Mouse (Mus musculus) bone marrow macrophage, adult 2 months (primary cell): ENCODE data around the gene Syndig1. TPM values are rescaled to one million over a fixed set of nuclear protein-coding genes. Genes with fewer than 3 reads are reported as not detected.

ENCODE experiments used
- H3K27ac ChIP-seq: 2 replicates; pipeline ENCODE4 v1.5.1; 2012; ENCODE audit warnings: low read depth, low read length; ENCODE audit not compliant: insufficient read depth
- H3K4me1 ChIP-seq: 2 replicates; pipeline ENCODE4 v1.6.1; 2012; ENCODE audit warnings: low read length; ENCODE audit not compliant: control insufficient read depth, insufficient read depth
- H3K4me3 ChIP-seq: 2 replicates; pipeline ENCODE4 v1.5.1; 2012; ENCODE audit warnings: mild to moderate bottlenecking, low read length, moderate library complexity; ENCODE audit not compliant: insufficient read depth
- CTCF ChIP-seq: IDR thresholded peaks from 2 replicates; pipeline ENCODE4 v1.5.1; 2012; ENCODE audit warnings: low read depth, mild to moderate bottlenecking, low read length, moderate library complexity
- POLR2A ChIP-seq: IDR thresholded peaks from 2 replicates; pipeline ENCODE4 v1.6.1; 2012; ENCODE audit warnings: mild to moderate bottlenecking, low read depth, low read length, borderline replicate concordance
- polyA plus RNA-seq: library from polyadenylated mRNA; stranded (reverse); fragments of >200 nt; gene quantifications from 2 replicates; pipeline ENCODE4 v1.2.4, GENCODE M21; 2012; ENCODE audit not compliant: missing spikeins, insufficient read depth, insufficient read length

The Syndig1 gene
- polyA plus RNA-seq, 1 experiment, result not detected

DNA sequence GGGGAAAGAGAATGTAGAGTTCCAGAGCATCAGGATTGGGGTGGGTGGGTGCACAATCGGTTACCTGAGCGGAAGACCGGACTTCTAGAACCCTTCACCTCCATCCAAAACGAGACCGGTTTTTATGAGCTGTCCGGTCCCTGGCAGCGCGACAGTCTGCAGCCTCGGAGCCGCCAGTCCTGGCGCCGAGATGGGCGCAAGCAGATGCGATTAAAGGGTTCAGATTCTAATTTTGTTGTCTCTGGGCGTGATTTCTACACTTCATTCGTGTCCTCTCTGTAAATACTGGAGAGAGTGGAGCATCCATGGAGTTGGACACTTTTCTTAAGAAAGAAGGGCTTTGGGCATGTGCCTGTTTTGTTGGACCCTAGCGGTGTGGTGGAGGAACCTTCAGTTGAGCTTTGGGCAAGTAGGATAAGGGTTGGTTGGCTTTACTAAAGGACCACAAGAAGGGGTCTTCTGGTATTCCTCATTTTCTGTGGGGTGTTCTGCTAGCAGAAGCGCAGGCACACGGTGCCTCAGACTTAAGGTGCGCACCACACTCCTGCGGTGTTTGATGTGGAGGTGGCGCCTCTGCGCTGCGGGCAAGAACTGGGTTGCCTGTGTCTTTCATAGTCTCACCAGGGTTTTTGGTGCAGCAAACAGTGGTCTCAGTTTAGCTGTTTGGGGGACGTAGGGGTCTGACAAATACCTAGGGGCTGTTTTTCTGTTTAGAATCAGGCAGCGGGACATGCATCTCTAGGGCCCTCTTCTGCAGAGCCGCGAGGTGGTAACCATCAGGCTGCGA, 2.6 kb downstream of the Syndig1 start:
- H3K27ac ChIP-seq, result no peak overlapping the region
- H3K4me1 ChIP-seq, result no peaks in the 10 kb centered on the region
- TF ChIP-seq CTCF (no peak), POLR2A (no peak)
- H3K4me3 ChIP-seq, result no peak overlapping the region

DNA sequence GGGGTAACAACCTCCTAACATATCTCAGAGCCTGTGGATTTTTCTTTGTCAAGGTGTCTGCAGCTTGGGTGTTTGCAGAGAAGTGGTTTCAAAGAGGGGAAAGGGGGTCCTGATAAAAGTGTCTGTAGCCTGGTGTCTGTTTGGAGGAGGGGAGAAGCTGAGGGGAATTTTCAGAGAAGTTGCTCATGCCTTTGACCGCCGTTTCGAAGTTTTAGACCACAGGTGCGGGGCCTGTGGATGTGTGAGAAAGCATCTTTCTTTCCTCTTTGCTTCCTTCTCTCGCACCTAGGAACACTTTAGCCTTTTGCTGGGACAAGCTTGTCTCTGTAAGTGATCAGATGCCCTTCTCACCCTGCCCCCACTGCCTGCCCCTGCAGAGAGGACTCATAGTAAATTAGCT, 3.3 kb downstream of the Syndig1 start:
- Histone ChIP-seq H3K4me1 (no peaks in the 10 kb centered on the region), H3K27ac (no peak overlapping the region), H3K4me3 (no peak overlapping the region)
- no peak for TF ChIP-seq POLR2A
- TF ChIP-seq CTCF, result no peak

DNA sequence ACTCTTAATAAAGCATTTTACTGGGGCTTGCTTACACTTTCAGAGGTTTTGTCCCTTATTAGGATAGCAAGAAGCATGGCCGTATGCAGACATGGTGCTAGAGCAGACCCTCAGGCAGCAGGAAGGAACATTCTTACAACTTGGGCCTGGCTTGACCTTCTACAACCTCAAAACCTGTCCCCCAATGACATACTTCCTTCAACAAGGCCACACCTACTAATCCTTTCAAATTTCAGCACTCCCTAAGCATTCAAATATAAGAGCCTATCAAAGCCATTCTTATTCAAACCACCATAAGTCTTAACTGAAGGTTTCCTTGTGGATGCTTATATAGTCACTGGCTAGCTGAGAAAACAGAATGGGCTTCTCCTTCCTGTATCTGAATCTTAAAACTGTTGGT, 6.1 kb downstream of the Syndig1 start:
- Histone ChIP-seq H3K4me3 (no peak overlapping the region), H3K27ac (no peak overlapping the region), H3K4me1 (no peaks in the 10 kb centered on the region)
- TF ChIP-seq CTCF (no peak), POLR2A (no peak)

DNA sequence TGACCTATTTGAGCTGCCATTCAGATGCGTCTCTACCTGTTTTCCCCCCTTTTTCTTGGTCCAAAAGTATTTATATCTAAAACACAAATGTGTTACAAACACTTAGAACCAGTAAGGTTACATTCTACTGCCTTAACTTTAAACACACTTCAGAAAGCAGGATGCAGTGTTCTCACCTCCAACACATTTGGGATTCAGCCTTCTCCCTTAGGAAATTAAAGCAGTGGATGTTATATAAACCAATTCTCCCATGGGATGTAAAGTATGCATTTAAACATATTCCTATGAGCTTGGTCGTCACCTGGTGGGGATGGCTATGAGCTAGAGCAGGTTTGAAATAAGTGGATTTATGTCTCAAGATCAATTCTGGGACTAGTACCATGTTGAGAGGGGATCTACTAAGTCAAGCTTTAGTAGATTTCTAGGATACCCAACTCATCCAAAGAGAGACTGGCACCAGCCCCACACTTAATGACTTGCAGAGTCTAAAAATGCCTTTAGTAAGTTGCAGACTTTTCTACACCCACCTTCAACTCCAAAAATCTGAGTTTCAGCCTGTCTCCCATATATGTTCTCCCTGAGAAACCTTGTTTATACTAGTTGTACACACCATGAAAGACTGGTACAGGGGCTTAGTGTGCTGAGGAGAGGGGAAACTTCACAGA, 7.6 kb downstream of the Syndig1 start:
- Histone ChIP-seq H3K4me3 (no peak overlapping the region), H3K27ac (no peak overlapping the region), H3K4me1 (no peaks in the 10 kb centered on the region)
- TF ChIP-seq CTCF (no peak), POLR2A (no peak)

DNA sequence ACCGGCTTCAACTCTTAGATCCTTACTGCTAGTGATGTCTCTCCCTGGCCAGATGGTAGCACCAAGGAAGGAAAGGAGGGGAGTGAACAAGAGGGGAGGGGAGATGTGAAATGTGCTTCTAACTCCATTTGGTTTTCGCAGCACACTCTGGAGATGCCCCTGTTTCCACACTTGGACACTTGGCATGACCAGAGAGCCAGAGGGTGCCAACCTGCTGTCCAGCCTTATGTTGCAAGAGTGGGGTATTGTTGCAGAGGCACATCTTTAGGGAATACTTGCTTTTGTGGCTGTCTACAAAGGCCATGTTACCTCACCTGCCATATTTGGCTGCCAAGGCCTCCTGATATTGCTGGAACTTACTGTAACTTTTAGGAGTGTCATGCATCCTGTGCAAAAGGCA, 10.7 kb downstream of the Syndig1 start:
- Histone ChIP-seq H3K27ac (no peak overlapping the region), H3K4me1 (no peaks in the 10 kb centered on the region), H3K4me3 (no peak overlapping the region)
- no peak for TF ChIP-seq CTCF
- no peak for TF ChIP-seq POLR2A

DNA sequence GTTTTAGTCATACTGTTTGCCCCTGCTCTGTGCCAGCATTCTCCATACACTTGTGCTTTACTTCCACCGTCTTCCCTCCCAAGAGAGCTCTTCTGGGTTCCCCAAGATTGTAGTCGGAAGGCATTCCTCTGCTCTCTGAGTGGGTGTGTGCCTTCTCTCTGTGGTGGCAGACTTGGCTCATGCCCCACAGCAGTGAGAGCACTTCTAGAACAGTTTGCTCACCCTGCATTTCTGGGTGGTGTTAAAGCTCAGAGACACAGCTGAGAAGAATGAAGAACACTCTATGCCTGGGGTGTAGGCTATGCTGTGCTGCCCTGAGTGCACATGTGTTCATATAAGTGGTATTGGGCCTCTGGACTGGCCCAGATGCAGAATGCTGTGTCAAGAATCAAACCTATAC, 15.6 kb downstream of the Syndig1 start:
- no peak overlapping the region for H3K27ac ChIP-seq
- TF ChIP-seq POLR2A (no peak), CTCF (no peak)
- H3K4me1 ChIP-seq, result no peaks in the 10 kb centered on the region

DNA sequence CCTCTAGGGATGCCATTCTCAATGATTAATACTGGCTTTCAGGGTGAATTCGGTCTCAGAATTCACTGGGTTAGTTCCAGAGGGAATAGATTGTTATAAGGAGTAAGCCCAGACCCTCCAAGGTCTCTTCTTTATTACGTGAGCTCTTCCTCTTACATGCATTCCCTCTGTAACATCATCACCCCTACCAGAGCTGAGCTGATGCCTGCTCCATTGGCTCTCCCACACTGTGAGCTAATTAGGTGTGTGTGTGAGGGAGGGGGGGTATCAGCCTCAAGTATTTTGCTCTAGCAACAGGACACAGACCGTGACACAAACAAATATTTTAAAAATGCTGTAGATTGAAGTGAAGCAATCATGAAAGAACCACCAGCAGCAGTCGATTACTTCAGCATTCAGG, 19.8 kb downstream of the Syndig1 start:
- TF ChIP-seq POLR2A (no peak), CTCF (no peak)
- H3K4me3 ChIP-seq, result no peak overlapping the region

More for the DNA sequence above, 15.6 kb downstream of the Syndig1 start:
- H3K4me3 ChIP-seq, result no peak overlapping the region

DNA sequence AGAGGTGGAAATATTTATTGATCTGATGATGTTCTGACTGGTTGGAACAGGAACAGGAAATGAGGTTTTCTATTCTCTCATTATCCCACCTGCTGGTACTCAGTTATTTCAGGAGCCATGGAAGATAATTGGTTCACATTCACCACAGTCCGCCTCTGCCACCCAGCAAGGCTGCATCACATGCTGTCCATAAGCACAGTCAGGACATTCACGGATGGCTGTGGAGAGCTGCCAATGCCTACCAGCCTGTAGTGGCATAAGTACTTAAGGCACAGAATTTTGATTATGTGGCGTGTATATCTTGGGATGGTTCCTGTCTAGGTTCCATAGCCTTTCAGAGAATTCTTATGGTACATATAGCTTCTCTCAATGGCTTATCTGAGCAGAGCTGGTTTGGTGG, 32.0 kb downstream of the Syndig1 start:
- no peak overlapping the region for H3K27ac ChIP-seq
- no peaks in the 10 kb centered on the region for H3K4me1 ChIP-seq
- TF ChIP-seq CTCF (no peak), POLR2A (no peak)
- H3K4me3 ChIP-seq, result no peak overlapping the region

More for the DNA sequence above, 19.8 kb downstream of the Syndig1 start:
- no peak overlapping the region for H3K27ac ChIP-seq
- H3K4me1 ChIP-seq, result no peaks in the 10 kb centered on the region

DNA sequence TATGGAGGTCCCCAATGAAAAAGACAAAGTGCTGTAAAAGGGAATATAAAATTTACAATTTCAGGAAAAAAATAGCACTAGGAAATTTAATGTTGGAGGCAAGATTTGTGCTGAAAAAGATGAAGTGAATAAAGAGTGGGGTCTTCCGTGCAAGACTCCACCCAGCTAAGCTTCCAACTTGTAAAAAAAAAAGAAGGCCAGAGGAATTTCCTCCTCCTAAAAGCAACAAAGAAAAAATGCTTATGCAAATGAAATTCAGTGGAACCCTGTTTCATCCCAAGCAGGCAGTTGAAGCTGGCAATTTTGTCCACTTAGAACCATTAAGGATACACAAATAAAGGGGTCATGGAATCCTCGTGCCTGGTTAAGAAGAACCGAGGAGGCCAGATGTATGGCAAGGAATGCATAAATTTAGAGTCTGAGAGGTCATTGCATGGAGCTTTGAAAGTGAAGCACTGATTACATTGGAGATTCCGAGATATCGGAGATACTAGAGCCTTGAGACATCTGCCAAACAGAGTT, 37.0 kb downstream of the Syndig1 start:
- Histone ChIP-seq H3K4me3 (no peak overlapping the region), H3K27ac (no peak overlapping the region), H3K4me1 (no peaks in the 10 kb centered on the region)
- no peak for TF ChIP-seq POLR2A
- TF ChIP-seq CTCF, result no peak

DNA sequence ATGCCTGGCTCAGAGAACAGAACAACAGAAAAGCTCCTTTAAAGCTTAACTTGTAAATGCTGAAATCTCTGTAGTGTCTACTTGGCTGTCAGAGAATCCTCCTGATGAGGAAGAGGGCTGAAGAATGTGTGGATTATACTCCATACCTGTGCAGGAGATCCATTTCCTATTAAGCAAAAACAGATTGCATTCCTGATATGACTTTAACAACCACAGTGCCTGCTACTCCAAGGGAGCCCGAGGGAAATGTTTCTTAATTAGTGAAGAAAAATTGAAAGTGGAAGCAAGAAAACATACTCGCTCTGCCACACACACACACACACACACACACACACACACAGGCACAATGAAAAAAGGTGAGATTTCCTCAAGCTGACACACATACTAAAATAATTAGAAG, 41.5 kb downstream of the Syndig1 start:
- no peak overlapping the region for H3K4me3 ChIP-seq
- no peak for TF ChIP-seq POLR2A
- TF ChIP-seq CTCF, result no peak
- no peaks in the 10 kb centered on the region for H3K4me1 ChIP-seq
- H3K27ac ChIP-seq, result no peak overlapping the region
